Mouse (Mus musculus): ENCODE measurements at regions not wholly inside any gene's neighbourhood (a gene's known extent, or its start where the extent isn't known, plus 50 kb on each side); places are given as distances from the start of the nearest gene placed in this dataset.

- Histone ChIP-seq H3K27me3 (ENCODE audit: insufficient read depth, low read length) (no peaks in the 10 kb centered on the region), H3K36me3 (ENCODE audit: insufficient read depth, low read length) (no peaks in the 10 kb centered on the region), H3K9me3 (ENCODE audit: low read length) (no peaks in the 10 kb centered on the region), H3K4me1 (replicated peaks; ENCODE audit: low read depth, low read length) (no peaks in the 10 kb centered on the region), H3K4me3 (replicated peaks; ENCODE audit: low read length) (no peak overlapping the region)
- TF ChIP-seq POU5F1 (IDR thresholded peaks at IDR 0.05; ENCODE audit: borderline replicate concordance, low read length) = no peak
- no peak for TF ChIP-seq CTCF (conservative IDR thresholded peaks at IDR 0.05; ENCODE audit: low read length)
- TF ChIP-seq NANOG (IDR thresholded peaks at IDR 0.05; ENCODE audit: borderline replicate concordance, low read length) = no peak
Observed at GRCm38 (mm10) chr4:54470022-54471008, 474.5 kb upstream of the Zfp462 start.

- H3K27me3 ChIP-seq (ENCODE audit: insufficient read depth, low read length) = no peaks in the 10 kb centered on the region
Observed at GRCm38 (mm10) chr4:54471009-54471408, 473.8 kb upstream of the Zfp462 start.

GRCm38 (mm10) chr4:54481766-54482165 is 463.1 kb upstream of the Zfp462 start:
- no peak overlapping the region for H3K4me3 ChIP-seq (replicated peaks; ENCODE audit: low read length)
- no peak for TF ChIP-seq POU5F1 (IDR thresholded peaks at IDR 0.05; ENCODE audit: borderline replicate concordance, low read length)
- no peak for TF ChIP-seq CTCF (conservative IDR thresholded peaks at IDR 0.05; ENCODE audit: low read length)
- TF ChIP-seq NANOG (IDR thresholded peaks at IDR 0.05; ENCODE audit: borderline replicate concordance, low read length) = no peak

More at GRCm38 (mm10) chr4:54471009-54471408, 473.8 kb upstream of the Zfp462 start:
- no peaks in the 10 kb centered on the region for H3K9me3 ChIP-seq (ENCODE audit: low read length)
- no peak overlapping the region for H3K4me3 ChIP-seq (replicated peaks; ENCODE audit: low read length)
- no peaks in the 10 kb centered on the region for H3K4me1 ChIP-seq (replicated peaks; ENCODE audit: low read depth, low read length)
- H3K36me3 ChIP-seq (ENCODE audit: insufficient read depth, low read length) = no peaks in the 10 kb centered on the region
- no peak for TF ChIP-seq CTCF (conservative IDR thresholded peaks at IDR 0.05; ENCODE audit: low read length)
- no peak for TF ChIP-seq NANOG (IDR thresholded peaks at IDR 0.05; ENCODE audit: borderline replicate concordance, low read length)
- no peak for TF ChIP-seq POU5F1 (IDR thresholded peaks at IDR 0.05; ENCODE audit: borderline replicate concordance, low read length)

GRCm38 (mm10) chr4:54493074-54493473 is 451.8 kb upstream of the Zfp462 start:
- H3K4me3 ChIP-seq (replicated peaks; ENCODE audit: low read length) = no peak overlapping the region
- TF ChIP-seq NANOG (IDR thresholded peaks at IDR 0.05; ENCODE audit: borderline replicate concordance, low read length) (no peak), CTCF (conservative IDR thresholded peaks at IDR 0.05; ENCODE audit: low read length) (no peak), POU5F1 (IDR thresholded peaks at IDR 0.05; ENCODE audit: borderline replicate concordance, low read length) (no peak)
- no peaks in the 10 kb centered on the region for H3K27me3 ChIP-seq (ENCODE audit: insufficient read depth, low read length)

More at GRCm38 (mm10) chr4:54481766-54482165, 463.1 kb upstream of the Zfp462 start:
- Histone ChIP-seq H3K9me3 (ENCODE audit: low read length) (no peaks in the 10 kb centered on the region), H3K4me1 (replicated peaks; ENCODE audit: low read depth, low read length) (no peaks in the 10 kb centered on the region), H3K27me3 (ENCODE audit: insufficient read depth, low read length) (no peaks in the 10 kb centered on the region), H3K36me3 (ENCODE audit: insufficient read depth, low read length) (no peaks in the 10 kb centered on the region)

GRCm38 (mm10) chr4:54497312-54497994 is 447.4 kb upstream of the Zfp462 start:
- Histone ChIP-seq H3K4me3 (replicated peaks; ENCODE audit: low read length) (no peak overlapping the region), H3K9me3 (ENCODE audit: low read length) (no peaks in the 10 kb centered on the region), H3K27me3 (ENCODE audit: insufficient read depth, low read length) (no peaks in the 10 kb centered on the region), H3K4me1 (replicated peaks; ENCODE audit: low read depth, low read length) (0 out of 2 replicates have a peak, but pooled peaks cover 3% of the 10 kb centered on the region), H3K36me3 (ENCODE audit: insufficient read depth, low read length) (no peaks in the 10 kb centered on the region)
- TF ChIP-seq CTCF (conservative IDR thresholded peaks at IDR 0.05; ENCODE audit: low read length) (no peak), POU5F1 (IDR thresholded peaks at IDR 0.05; ENCODE audit: borderline replicate concordance, low read length) (no peak), NANOG (IDR thresholded peaks at IDR 0.05; ENCODE audit: borderline replicate concordance, low read length) (no peak)

More at GRCm38 (mm10) chr4:54493074-54493473, 451.8 kb upstream of the Zfp462 start:
- H3K4me1 ChIP-seq (replicated peaks; ENCODE audit: low read depth, low read length) = 0 out of 2 replicates have a peak, but pooled peaks cover 3% of the 10 kb centered on the region
- no peaks in the 10 kb centered on the region for H3K36me3 ChIP-seq (ENCODE audit: insufficient read depth, low read length)
- H3K9me3 ChIP-seq (ENCODE audit: low read length) = no peaks in the 10 kb centered on the region

GRCm38 (mm10) chr4:54515934-54516333 is 428.9 kb upstream of the Zfp462 start:
- Histone ChIP-seq H3K9me3 (ENCODE audit: low read length) (no peaks in the 10 kb centered on the region), H3K27me3 (ENCODE audit: insufficient read depth, low read length) (no peaks in the 10 kb centered on the region), H3K4me3 (replicated peaks; ENCODE audit: low read length) (no peak overlapping the region), H3K36me3 (ENCODE audit: insufficient read depth, low read length) (no peaks in the 10 kb centered on the region), H3K4me1 (replicated peaks; ENCODE audit: low read depth, low read length) (no peaks in the 10 kb centered on the region)
- TF ChIP-seq CTCF (conservative IDR thresholded peaks at IDR 0.05; ENCODE audit: low read length) = no peak

GRCm38 (mm10) chr4:54523283-54523682 is 421.6 kb upstream of the Zfp462 start:
- Histone ChIP-seq H3K36me3 (ENCODE audit: insufficient read depth, low read length) (no peaks in the 10 kb centered on the region), H3K27me3 (ENCODE audit: insufficient read depth, low read length) (no peaks in the 10 kb centered on the region)
- TF ChIP-seq POU5F1 (IDR thresholded peaks at IDR 0.05; ENCODE audit: borderline replicate concordance, low read length) (no peak), CTCF (conservative IDR thresholded peaks at IDR 0.05; ENCODE audit: low read length) (no peak), NANOG (IDR thresholded peaks at IDR 0.05; ENCODE audit: borderline replicate concordance, low read length) (no peak)

GRCm38 (mm10) chr4:54526003-54526586 is 418.8 kb upstream of the Zfp462 start:
- H3K4me3 ChIP-seq (replicated peaks; ENCODE audit: low read length) = no peak overlapping the region
- TF ChIP-seq CTCF (conservative IDR thresholded peaks at IDR 0.05; ENCODE audit: low read length) = no peak
- TF ChIP-seq POU5F1 (IDR thresholded peaks at IDR 0.05; ENCODE audit: borderline replicate concordance, low read length) = no peak
- no peak for TF ChIP-seq NANOG (IDR thresholded peaks at IDR 0.05; ENCODE audit: borderline replicate concordance, low read length)
- H3K36me3 ChIP-seq (ENCODE audit: insufficient read depth, low read length) = no peaks in the 10 kb centered on the region
- H3K27me3 ChIP-seq (ENCODE audit: insufficient read depth, low read length) = no peaks in the 10 kb centered on the region
- no peaks in the 10 kb centered on the region for H3K4me1 ChIP-seq (replicated peaks; ENCODE audit: low read depth, low read length)
- H3K9me3 ChIP-seq (ENCODE audit: low read length) = no peaks in the 10 kb centered on the region

More at GRCm38 (mm10) chr4:54523283-54523682, 421.6 kb upstream of the Zfp462 start:
- Histone ChIP-seq H3K4me3 (replicated peaks; ENCODE audit: low read length) (no peak overlapping the region), H3K9me3 (ENCODE audit: low read length) (no peaks in the 10 kb centered on the region), H3K4me1 (replicated peaks; ENCODE audit: low read depth, low read length) (no peaks in the 10 kb centered on the region)
